Comparison of ENCODE assay signal across 1 mouse cellular context in the genomic region with DNA sequence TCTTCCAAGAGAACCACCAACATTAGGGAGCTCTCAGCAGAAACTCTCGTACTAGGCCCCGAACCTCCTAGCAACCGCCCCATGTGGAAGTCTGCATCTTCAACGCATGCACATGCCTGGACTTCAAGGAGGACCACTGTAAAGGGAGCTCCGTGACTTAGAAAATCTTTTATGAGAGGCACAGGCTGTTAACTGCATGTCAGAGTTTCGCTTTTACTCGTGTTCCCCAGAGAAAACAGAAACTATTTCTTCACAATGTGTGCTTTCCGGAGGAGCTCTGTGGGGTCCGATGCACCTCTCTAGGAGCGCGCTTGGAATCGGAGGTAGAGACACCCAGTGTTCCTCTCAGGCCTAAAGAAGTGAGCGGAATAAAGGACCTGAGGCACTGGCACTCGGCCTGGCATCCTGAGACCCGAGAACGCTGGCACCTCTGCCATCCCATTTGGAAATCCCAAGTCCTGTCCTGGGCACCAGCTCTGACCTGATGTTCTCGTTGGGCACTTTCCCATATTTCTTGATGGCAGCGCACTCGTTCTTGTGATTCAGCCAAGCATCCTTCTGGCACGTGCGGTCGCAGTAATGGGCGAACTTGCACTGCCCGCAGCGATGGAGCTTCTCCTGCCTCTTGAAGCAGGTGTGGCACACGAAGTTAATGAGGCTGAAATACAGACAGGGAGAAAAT.
TF ChIP-seq lines count a peak whose summit lies in the region.

No protein-coding gene starts in this region.

TF ChIP-seq in CH12.LX, 34 proteins besides CTCF, POLR2A, EP300 and RAD21 (continued from another document):
- TF ChIP-seq UBTF (IDR thresholded peaks at IDR 0.05; ENCODE audit: low read depth, low read length) = no peak
- TF ChIP-seq MAFK (IDR thresholded peaks at IDR 0.05; ENCODE audit: insufficient replicate concordance, low read length) = no peak
- no peak for TF ChIP-seq E2F4 (IDR thresholded peaks at IDR 0.05; ENCODE audit: insufficient replicate concordance, low read depth, low read length)
- TF ChIP-seq ZKSCAN1 (IDR thresholded peaks at IDR 0.05; ENCODE audit: borderline replicate concordance, low read depth, low read length) = no peak
- TF ChIP-seq ETS1 (conservative IDR thresholded peaks at IDR 0.05; ENCODE audit: low read depth, low read length) = peak; percentile 42; the same call in 1 of the 2 replicates
TF ChIP-seq in CH12.LX: peak in this region for 9.
